Mouse (Mus musculus): Measurements from ENCODE around the gene Gpr160.

Gene Gpr160

DNA sequence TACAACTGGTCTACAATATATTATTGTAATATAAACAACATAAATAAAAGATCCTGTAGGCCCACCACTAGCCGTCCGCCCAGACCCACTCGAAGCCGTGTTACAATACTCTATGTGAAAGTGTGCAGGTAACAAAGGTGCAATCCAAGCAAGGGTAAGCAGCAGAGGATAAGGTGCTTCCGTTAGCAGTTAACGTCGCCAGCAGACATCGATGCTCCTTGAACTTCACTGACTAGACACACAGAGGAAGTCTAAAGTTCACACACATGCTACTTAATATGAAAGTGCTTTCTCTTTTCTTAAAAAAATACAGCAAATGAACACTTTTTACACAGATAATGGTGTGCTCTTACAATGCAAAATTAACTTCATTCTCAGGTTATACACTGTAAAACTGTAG is 43.7 kb downstream of the Gpr160 start:
- DNase-seq (ENCODE audit: low spot score in 2 of 2), result no peak

DNA sequence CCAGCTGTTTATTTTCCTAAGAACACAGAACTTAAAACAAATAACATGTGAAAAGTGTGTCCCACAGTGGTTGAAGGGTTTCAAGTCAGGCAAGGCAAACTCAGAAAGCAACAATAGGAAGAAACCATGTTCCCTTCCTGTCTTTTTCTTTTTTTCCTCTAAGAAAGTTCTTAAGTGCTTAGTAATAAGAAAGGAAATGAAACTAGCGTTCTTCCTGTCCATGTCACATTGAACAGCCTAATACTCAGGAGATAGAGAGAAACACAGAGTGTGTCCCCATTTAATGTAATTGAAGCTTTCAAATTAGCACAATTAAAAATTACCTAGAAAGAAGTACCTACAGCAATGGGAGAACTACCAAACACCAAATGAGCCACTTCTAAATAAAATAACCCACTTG is 48.9 kb downstream of the Gpr160 start:
- DNase-seq (ENCODE audit: low spot score in 2 of 2), result no peak

DNA sequence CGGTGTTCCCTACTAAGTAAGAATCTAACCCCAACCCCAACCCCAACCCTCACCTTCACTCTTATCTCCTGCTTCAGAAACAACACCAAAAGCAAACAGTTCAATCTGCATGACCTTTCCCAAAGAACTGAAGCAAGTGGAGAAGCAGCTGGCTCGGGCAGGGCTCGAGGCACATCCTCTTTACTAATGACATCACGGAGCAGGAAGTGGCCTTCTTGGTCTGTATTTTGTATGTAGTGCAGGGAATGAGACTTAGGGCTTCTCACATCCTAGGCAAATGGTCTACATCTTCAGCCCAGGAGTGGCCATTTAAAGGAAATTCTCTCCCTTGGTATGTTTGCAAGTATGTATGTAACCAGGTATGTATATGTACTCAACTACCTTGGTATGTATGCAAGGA is 61.4 kb downstream of the Gpr160 start:
- no peak for DNase-seq (ENCODE audit: low spot score in 2 of 2)

GRCm38 (mm10) chr3:30927664-30928063 is 71.9 kb downstream of the Gpr160 start:
- no peak for DNase-seq (ENCODE audit: low spot score in 2 of 2)

- no peak for DNase-seq (ENCODE audit: low spot score in 2 of 2)
Measured at GRCm38 (mm10) chr3:30929828-30930227, 74.1 kb downstream of the Gpr160 start.

DNA sequence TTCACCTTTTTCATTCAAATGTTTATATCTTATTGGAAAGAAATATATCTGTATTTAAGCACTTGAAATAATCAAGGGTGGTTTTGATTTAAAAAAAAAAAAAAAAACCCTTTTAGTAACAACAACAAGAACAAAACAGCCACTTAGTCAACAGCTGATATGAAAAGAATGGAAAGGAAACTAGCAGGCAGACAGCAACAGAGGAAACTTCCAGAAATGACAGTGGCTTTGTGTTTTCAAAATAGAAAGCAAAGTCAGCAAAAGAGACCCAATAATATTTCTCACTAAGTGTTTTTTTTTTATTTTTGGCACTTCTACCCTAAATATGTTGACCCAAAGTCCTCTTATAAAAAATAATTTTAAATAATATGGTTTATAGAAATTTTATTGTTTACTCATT is 78.6 kb downstream of the Gpr160 start:
- no peak for DNase-seq (ENCODE audit: low spot score in 2 of 2)
